Mouse (Mus musculus): ENCODE results near the gene Slc25a35. TPM values are rescaled to one million over a fixed set of nuclear protein-coding genes. Genes with fewer than 3 reads are reported as not detected.
A peak's percentile ranks its signal among the peaks of the same experiment; 100 is the strongest.
"Not testable (repeated sequence)": the region's sequence is repeated elsewhere in the genome, so short reads cannot be mapped to it uniquely, and the experiment has no call there.

The Slc25a35 gene
- polyA plus RNA-seq, 1 experiment from 2014 or later, result 2.1 TPM

DNA sequence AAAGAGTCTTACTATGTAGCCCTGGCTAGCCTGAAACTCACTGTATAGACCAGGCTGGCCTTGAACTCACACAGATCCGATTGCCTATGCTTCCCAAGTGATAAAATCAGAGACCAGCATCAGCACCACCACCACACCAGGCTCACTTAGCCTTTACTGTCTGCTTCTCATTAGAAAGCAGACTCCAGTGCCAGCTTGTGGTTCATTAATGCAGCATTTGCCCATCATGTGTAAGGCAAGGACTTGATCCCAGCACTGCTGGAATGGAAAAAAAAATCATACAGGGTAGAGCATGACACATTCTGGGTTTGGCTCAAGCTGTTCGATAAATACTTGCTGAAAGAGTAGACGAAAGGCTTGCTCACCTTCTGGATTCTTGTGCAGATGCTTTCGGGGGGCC is 21.9 kb upstream of the Slc25a35 start:
- Histone ChIP-seq H3K4me3 (peak overlapping the region; percentile 46), H3K36me3 (0 out of 2 replicates have a peak, but pooled peaks cover 5% of the 10 kb centered on the region)
- ATAC-seq (ENCODE audit: low FRiP score, low read depth), result no peak

DNA sequence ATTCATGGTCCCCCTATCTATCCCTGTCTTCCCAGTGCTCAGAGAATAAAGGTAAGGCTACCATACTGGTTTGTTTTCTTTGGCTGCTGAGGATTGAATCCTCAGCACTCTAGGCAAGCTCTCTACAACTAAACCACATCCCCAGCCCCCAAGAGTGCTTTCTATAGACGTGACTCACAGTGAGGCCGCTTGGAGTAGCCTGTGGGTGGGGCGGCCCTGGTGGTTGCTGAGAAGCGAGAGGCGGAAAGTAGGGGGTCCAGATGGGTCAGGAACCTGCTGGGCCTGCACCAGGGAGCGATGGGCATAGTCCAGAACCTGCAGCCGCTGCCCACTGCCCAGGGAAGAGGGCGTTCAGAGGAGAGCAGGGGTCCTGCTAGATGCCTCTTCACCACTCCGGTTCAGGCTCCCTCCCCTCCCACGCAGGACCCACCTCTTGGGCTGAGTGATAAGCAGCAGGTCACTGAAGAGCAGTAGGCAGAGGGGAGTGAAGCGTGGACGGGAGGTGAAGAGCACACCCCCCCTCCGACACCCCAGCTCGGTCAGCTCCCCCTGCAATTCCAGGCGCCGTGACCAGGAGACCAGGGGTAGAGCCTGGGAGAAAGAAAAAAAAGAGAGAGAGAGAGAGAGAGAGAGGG is 21.0 kb upstream of the Slc25a35 start:
- Histone ChIP-seq H3K27ac (replicated peaks) (peak overlapping the region; percentile 92), H3K4me1 (replicated peaks) (peaks cover 21% of the 10 kb centered on the region), H3K4me2 (peak overlapping the region; percentile 55), H3K4me3 (peak overlapping the region; percentile 46), H3K9ac (peak overlapping the region; percentile 53), H3K36me3 (0 out of 2 replicates have a peak, but pooled peaks cover 5% of the 10 kb centered on the region), H3K27me3 (peaks cover 8% of the 10 kb centered on the region; the same call in 1 of the 2 replicates), H3K9me3 (no peaks in the 10 kb centered on the region)
- peak; percentile 71 for ATAC-seq (ENCODE audit: low FRiP score, low read depth)
- WGBS, result 7% methylated on average over 16 of the region's 16 CpGs

More for the DNA sequence above, 21.9 kb upstream of the Slc25a35 start:
- Histone ChIP-seq H3K9me3 (no peaks in the 10 kb centered on the region), H3K27me3 (0 out of 2 replicates have a peak, but pooled peaks cover 3% of the 10 kb centered on the region), H3K4me2 (peak overlapping the region; percentile 55), H3K27ac (replicated peaks) (peak overlapping the region; percentile 92), H3K9ac (no peak overlapping the region; the same call in 1 of the 2 replicates), H3K4me1 (replicated peaks) (peaks cover 24% of the 10 kb centered on the region)
- WGBS, result 92% methylated on average over 4 of the region's 4 CpGs

DNA sequence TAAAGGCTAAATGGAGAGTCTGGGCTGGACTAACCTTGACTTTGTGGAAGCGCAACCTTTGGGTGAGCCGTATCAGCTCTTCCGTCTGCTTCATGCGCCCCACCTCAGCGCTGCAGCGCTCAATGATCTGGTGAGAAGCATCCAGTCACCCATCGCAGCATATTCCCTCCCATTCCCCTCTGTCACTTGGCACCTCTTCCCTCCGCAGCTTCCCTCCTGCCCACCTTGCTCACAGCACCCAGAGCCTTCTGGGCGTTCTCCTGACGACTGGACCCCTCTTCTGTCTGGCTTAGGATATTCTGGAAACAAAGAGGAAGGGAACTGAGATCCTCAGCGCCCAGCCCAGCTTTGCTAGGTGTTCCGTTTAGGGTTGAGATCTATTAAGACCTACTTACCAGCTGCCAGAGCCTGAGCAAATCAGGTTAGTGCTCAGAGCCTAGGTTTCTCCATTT is 20.4 kb upstream of the Slc25a35 start:
- H3K4me1 ChIP-seq (replicated peaks), result peaks cover 21% of the 10 kb centered on the region
- H3K4me3 ChIP-seq, result peak overlapping the region; percentile 46
- H3K27me3 ChIP-seq, result peaks cover 9% of the 10 kb centered on the region; the same call in 1 of the 2 replicates
- peak; percentile 87 for ATAC-seq (ENCODE audit: low FRiP score, low read depth)
- H3K9me3 ChIP-seq, result no peaks in the 10 kb centered on the region
- 0 out of 2 replicates have a peak, but pooled peaks cover 5% of the 10 kb centered on the region for H3K36me3 ChIP-seq
- peak overlapping the region; percentile 92 for H3K27ac ChIP-seq (replicated peaks)
- peak overlapping the region; percentile 46 for H3K9ac ChIP-seq
- peak overlapping the region; percentile 55 for H3K4me2 ChIP-seq
- WGBS, result 5% methylated on average over 11 of the region's 12 CpGs

DNA sequence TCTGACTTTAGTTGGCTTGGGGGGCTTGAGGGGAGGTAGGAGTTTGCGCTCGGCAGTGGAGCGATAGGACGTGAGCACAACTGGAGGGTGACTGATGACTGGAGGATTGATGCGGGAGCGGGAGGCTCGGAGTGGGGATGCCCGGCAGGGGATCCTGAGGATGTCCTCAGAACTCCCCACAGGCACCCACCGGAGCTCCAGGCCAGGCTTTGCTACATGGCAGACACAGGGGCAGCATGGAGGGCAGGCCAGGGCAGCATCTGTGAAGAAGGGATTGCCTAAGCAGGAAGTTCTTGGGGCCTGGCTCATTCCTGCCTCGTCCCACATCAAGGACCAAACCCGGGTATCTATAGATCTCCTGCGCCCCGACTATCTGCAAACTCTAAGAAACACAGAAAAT is 14.0 kb upstream of the Slc25a35 start:
- H3K4me1 ChIP-seq (replicated peaks), result peaks cover 16% of the 10 kb centered on the region
- ATAC-seq (ENCODE audit: low FRiP score, low read depth), result no peak
- H3K9ac ChIP-seq, result no peak overlapping the region
- WGBS, result 10% methylated on average over 13 of the region's 13 CpGs
- H3K27me3 ChIP-seq, result peaks cover 50% of the 10 kb centered on the region
- H3K27ac ChIP-seq (replicated peaks), result no peak overlapping the region
- no peaks in the 10 kb centered on the region for H3K9me3 ChIP-seq
- H3K4me3 ChIP-seq, result peak overlapping the region; percentile 26
- H3K4me2 ChIP-seq, result peak overlapping the region; percentile 56
- H3K36me3 ChIP-seq, result no peaks in the 10 kb centered on the region

DNA sequence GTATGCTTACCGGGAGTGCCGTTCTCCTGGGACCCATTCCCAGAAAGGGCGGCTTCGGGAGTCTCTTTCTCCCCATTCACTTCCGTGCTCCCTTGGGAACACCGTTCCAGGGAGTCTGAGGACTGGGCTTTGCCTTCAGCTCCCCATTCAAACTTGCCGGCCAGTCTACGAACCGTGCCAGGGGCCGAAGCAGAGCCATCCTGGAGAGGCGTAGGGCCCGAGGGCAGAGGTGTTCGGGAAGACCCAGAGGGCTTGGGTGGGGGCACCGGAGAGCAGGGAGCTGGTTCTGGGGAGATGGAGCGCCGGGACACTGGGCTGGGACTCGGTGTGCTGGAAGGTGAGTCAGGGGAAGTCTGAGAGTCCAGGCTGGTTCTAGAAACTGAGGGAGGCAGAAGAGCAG is 13.5 kb upstream of the Slc25a35 start:
- Histone ChIP-seq H3K4me1 (replicated peaks) (peaks cover 16% of the 10 kb centered on the region), H3K4me2 (peak overlapping the region; percentile 56), H3K9ac (peak overlapping the region; percentile 14; the same call in 1 of the 2 replicates), H3K4me3 (peak overlapping the region; percentile 26), H3K9me3 (no peaks in the 10 kb centered on the region), H3K27me3 (peaks cover 50% of the 10 kb centered on the region), H3K36me3 (no peaks in the 10 kb centered on the region), H3K27ac (replicated peaks) (no peak overlapping the region)
- WGBS, result 2% methylated on average over 17 of the region's 17 CpGs
- ATAC-seq (ENCODE audit: low FRiP score, low read depth), result no peak

DNA sequence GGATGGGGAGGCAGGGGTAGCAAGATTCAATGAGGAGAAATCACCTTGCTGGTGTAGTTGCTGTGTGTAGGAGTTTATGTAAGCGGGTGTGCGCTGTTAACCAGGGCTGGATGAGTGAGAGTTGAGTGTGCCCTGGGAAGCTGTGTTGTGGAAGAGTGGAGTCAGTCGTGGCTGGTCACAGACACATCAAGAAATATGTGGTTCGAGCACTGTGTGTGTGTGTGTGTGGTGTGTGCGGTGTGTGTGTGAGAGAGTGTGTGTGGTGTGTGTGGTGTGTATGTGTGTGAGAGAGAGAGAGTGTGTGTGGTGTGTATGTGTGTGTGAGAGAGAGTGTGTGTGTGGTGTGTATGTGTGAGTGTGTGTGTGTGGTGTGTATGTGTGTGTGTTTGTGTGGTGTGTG is 12.5 kb upstream of the Slc25a35 start:
- peak overlapping the region; percentile 56 for H3K4me2 ChIP-seq

DNA sequence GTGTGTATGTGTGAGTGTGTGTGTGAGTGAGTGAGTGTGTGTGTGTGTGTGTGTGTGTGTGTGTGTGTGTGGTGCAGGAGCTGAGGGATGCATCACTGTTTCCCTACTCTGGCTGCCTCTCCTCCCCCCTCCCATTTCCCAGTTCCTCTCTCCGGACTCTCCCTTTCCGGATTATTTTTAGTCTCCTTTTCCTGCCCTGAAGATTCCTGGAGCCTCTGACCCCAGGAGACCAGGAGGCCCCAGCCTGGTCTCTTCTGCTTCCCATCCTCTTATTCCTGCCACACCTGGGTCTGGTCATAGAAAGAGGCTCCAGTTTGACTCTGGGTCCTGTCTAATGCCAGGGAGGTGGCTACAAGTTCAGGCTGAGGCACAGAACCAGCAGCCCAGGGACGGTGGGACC is 11.8 kb upstream of the Slc25a35 start:
- Histone ChIP-seq H3K9me3 (no peaks in the 10 kb centered on the region), H3K4me1 (replicated peaks) (peaks cover 16% of the 10 kb centered on the region), H3K4me2 (0 out of 2 replicates have a peak overlapping the region, but pooled peaks have one; percentile 2), H3K9ac (no peak overlapping the region), H3K4me3 (no peak overlapping the region), H3K36me3 (no peaks in the 10 kb centered on the region), H3K27ac (replicated peaks) (no peak overlapping the region), H3K27me3 (peaks cover 47% of the 10 kb centered on the region)
- ATAC-seq (ENCODE audit: low FRiP score, low read depth), result no peak
- 53% methylated on average over 3 of the region's 3 CpGs for WGBS

More for the DNA sequence above, 12.5 kb upstream of the Slc25a35 start:
- H3K27ac ChIP-seq (replicated peaks), result no peak overlapping the region
- peaks cover 47% of the 10 kb centered on the region for H3K27me3 ChIP-seq
- H3K4me3 ChIP-seq, result no peak overlapping the region
- ATAC-seq (ENCODE audit: low FRiP score, low read depth), result no peak
- no peaks in the 10 kb centered on the region for H3K9me3 ChIP-seq
- WGBS, result 66% methylated on average over 5 of the region's 5 CpGs
- H3K4me1 ChIP-seq (replicated peaks), result peaks cover 16% of the 10 kb centered on the region
- H3K9ac ChIP-seq, result no peak overlapping the region
- H3K36me3 ChIP-seq, result no peaks in the 10 kb centered on the region

DNA sequence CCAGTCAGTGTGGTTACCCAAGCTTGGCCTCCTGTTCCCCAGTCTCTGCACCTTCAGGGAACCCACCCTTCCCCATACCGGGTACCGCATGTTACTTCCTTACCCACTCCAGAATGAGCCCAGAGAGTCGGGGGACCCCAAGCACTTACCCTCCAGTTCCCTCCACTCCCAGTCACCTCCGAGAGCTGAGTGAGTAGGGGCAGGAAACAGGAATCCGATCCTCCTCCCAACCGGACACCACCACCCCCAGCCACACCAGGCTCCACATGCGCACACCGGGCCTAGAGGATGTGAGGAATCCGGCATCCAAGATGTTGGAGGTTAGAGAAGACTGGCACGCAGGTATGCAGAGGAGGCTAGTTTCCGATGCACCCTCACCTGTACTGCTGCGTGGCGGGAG is 11.2 kb upstream of the Slc25a35 start:
- ATAC-seq (ENCODE audit: low FRiP score, low read depth), result no peak
- H3K27ac ChIP-seq (replicated peaks), result no peak overlapping the region
- WGBS, result 45% methylated on average over 13 of the region's 13 CpGs
- H3K27me3 ChIP-seq, result peaks cover 44% of the 10 kb centered on the region
- H3K36me3 ChIP-seq, result no peaks in the 10 kb centered on the region
- 0 out of 2 replicates have a peak overlapping the region, but pooled peaks have one; percentile 10 for H3K4me3 ChIP-seq
- peaks cover 16% of the 10 kb centered on the region for H3K4me1 ChIP-seq (replicated peaks)
- H3K4me2 ChIP-seq, result no peak overlapping the region
- H3K9ac ChIP-seq, result no peak overlapping the region
- H3K9me3 ChIP-seq, result no peaks in the 10 kb centered on the region

DNA sequence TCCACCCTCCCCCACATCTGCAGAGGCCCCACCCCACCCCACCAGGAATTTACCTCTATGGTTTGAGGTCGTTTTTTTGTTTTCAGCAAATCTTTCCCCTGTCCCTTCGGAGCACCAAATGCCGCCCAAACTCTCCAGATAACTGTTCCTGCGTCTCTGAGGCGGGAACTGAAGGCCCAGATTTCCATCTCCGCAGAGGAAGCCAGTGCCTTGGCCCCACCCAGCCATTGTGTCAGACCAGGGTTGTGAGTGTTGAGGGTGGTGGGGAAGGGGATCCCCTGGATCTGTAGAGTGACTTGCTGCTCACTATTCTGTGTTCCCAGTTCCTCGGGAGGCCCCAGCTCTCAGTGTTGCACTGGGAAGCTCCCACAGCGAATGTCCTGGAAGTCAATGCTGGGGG is 10.6 kb upstream of the Slc25a35 start, which contains the start of gene Arhgef15:
Arhgef15 (minus strand) TSS at position 173 of the 400 bp plus-strand sequence.
- no peak for ATAC-seq (ENCODE audit: low FRiP score, low read depth)
- 0 out of 2 replicates have a peak within 1 kb of the TSS, but pooled peaks have one; percentile 10 for H3K4me3 ChIP-seq
- H3K4me1 ChIP-seq (replicated peaks), result peaks cover 16% of the 10 kb centered on the region
- WGBS, result 38% methylated on average over 8 of the region's 8 CpGs
- no peaks in the 10 kb centered on the region for H3K9me3 ChIP-seq
- H3K27me3 ChIP-seq, result peaks cover 41% of the 10 kb centered on the region
- no peak within 1 kb of the TSS for H3K27ac ChIP-seq (replicated peaks)
- 0 out of 2 replicates have a peak within 1 kb of the TSS, but pooled peaks have one; percentile 2 for H3K4me2 ChIP-seq
- H3K9ac ChIP-seq, result no peak within 1 kb of the TSS
- H3K36me3 ChIP-seq, result no peaks in the 10 kb centered on the region

DNA sequence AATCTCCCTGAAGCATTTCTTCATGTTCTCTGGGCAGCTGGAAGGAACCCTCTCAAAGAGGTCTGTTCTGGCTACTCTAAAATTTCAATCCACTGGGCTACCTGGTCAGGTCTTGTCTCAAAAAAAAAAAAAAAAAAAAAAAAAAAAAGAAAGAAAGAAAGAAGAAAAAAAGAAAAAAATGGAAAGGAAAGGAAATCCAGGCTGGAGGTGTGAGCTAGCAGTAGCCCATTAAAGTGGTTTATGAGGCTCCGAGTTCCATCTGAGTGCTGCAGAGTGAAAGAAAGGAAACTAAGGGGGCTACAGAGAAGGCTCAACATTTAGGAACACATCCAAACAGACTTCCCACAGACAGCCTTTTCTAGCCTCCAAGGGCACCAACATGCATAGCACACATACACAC is 10.0 kb upstream of the Slc25a35 start:
- WGBS, result 94% methylated on average over 1 of the region's 1 CpGs
- no peak overlapping the region for H3K4me3 ChIP-seq
- ATAC-seq (ENCODE audit: low FRiP score, low read depth), result no peak

DNA sequence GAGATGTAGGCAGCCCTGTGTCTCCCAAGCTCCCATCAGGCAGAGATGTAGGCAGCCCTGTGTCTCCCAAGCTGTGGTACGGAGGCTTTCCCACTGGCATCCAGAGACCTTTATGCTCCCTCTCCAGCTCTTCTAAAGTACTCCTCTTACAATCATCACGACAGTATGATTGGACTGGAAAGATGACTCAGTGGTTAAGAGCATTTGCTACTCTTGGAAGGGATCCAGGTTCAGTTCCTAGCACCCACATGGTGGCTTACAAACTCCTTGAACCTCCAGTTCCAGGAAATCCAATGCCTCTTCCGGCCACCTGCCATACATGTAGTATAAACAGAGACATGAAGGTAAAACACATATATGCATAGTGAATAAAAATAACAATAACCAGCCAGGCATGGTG is 6.3 kb upstream of the Slc25a35 start:
- H3K4me3 ChIP-seq, result no peak overlapping the region

More for the DNA sequence above, 10.0 kb upstream of the Slc25a35 start:
- peaks cover 16% of the 10 kb centered on the region for H3K4me1 ChIP-seq (replicated peaks)
- peaks cover 39% of the 10 kb centered on the region for H3K27me3 ChIP-seq
- H3K36me3 ChIP-seq, result no peaks in the 10 kb centered on the region
- no peak overlapping the region for H3K9ac ChIP-seq
- no peak overlapping the region for H3K27ac ChIP-seq (replicated peaks)
- no peaks in the 10 kb centered on the region for H3K9me3 ChIP-seq
- no peak overlapping the region for H3K4me2 ChIP-seq

DNA sequence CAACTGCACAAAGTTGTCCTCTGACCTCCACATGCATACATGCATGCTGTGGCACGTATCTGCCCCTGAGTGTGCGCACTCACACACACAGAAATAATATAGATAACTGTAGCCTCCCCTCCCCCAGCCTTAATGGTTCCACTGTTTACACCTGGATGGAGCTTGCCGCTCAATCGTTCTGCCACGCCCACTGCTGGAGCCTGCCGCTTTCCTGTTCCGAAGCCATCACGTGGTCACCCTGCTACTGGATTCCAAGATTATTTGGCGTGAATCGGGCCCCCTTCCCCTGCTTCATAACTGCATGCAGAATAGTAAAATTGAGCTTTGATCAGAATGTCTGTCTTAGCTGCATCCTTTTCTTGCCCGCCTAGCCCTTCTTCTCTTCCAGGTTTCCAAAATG is 5.8 kb upstream of the Slc25a35 start:
- ATAC-seq (ENCODE audit: low FRiP score, low read depth); H3K9ac ChIP-seq; H3K27ac ChIP-seq (replicated peaks); H3K36me3 ChIP-seq; H3K4me2 ChIP-seq; H3K27me3 ChIP-seq; H3K9me3 ChIP-seq; H3K4me3 ChIP-seq; H3K4me1 ChIP-seq (replicated peaks): not testable (repeated sequence)
- 26% methylated on average over 11 of the region's 11 CpGs for WGBS

More for the DNA sequence above, 6.3 kb upstream of the Slc25a35 start:
- H3K9me3 ChIP-seq, result no peaks in the 10 kb centered on the region
- H3K4me2 ChIP-seq, result no peak overlapping the region
- peaks cover 7% of the 10 kb centered on the region; the same call in 1 of the 2 replicates for H3K27me3 ChIP-seq
- 80% methylated on average over 3 of the region's 3 CpGs for WGBS
- H3K27ac ChIP-seq (replicated peaks), result no peak overlapping the region
- no peaks in the 10 kb centered on the region for H3K4me1 ChIP-seq (replicated peaks)
- H3K36me3 ChIP-seq, result no peaks in the 10 kb centered on the region
- H3K9ac ChIP-seq, result no peak overlapping the region
- no peak for ATAC-seq (ENCODE audit: low FRiP score, low read depth)
